Mouse (Mus musculus) heart, postnatal 0 days (tissue): Measurements from ENCODE around the gene Ckmt2.

Experiments
- CTCF ChIP-seq: IDR thresholded peaks from 2 replicates; pipeline ENCODE4 v1.5.1; 2016; ENCODE audit warnings: antibody characterized with exemption, control low read depth, low read depth
- EP300 ChIP-seq: IDR thresholded peaks from 2 replicates; pipeline ENCODE4 v1.6.1; 2016; ENCODE audit warnings: antibody characterized with exemption, low read depth

DNA sequence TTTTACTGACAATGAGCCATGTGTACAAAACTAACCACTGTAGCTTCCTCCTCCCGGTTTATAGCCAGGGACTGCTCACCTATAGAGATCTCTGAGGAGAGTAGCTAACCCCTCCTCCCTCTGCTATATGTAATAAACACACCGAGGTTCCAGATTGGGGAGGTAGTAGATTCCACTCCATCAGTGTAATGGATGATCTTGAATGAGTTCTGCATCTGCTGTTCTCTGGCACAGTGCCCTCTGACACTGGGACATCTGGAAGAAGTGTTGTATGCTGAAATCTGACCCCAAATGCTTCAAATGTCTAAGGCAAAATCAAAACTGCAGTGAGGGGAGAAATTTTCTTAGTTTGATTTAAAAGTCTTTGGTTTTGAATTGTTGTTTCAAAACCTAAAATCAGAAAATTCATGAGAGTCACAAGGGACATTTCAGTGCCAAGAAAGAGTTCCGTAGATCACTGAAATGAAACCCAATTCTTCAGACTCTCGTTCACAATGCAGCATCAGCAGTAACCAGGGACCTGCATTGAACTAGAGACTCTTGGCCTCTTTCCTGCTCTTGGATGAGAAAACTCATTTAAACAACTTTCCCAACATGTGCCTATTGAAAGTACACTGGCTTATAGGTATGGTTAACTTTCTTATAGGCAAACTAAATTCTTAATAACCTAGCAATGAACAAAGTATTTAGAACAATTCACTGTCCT lies 51.7 kb downstream of the Ckmt2 start:
- TF ChIP-seq CTCF: no peak
- no peak for TF ChIP-seq EP300
